16 mouse cellular contexts compared by ENCODE assay signal in genomic region chr14:54415241-54416020, GRCm38 (mm10). TPM values are rescaled to one million over a fixed set of nuclear protein-coding genes. Genes with fewer than 3 reads are reported as not detected.
DNase-seq lines count a peak whose midpoint lies in the region; ATAC-seq and TF ChIP-seq lines count a peak whose summit lies in the region.
"Had no signal": no experiment of that assay in that cellular context is flagged by ENCODE, and none has a peak within 500 bp of the region (broad histone marks: within the 10 kb centered on the region; RNA-seq: fewer than 3 reads in every experiment).

No protein-coding gene starts in this region.

- TF ChIP-seq RAD21 in CH12.LX (IDR thresholded peaks at IDR 0.05; ENCODE audit: low read depth, low read length), result no peak

- TF ChIP-seq CTCF in CH12.LX (conservative IDR thresholded peaks at IDR 0.05 in 1 of 2, IDR thresholded peaks at IDR 0.05 in 1 of 2; ENCODE audit: low read depth in 2 of 2, low read length in 2 of 2), result no peak
- TF ChIP-seq CTCF in lung, postnatal 0 days (IDR thresholded peaks at IDR 0.05), result no peak
- no peak for TF ChIP-seq CTCF in hindbrain, postnatal 0 days (IDR thresholded peaks at IDR 0.05; ENCODE audit: low read depth)

- TF ChIP-seq EP300 in CH12.LX (IDR thresholded peaks at IDR 0.05; ENCODE audit: low read length), result no peak
- TF ChIP-seq EP300 in lung, postnatal 0 days (IDR thresholded peaks at IDR 0.05), result peak; percentile 57

- intact Hi-C loops in heart, postnatal 36 days (cut with DNase I), result no loop called here

- no peak for DNase-seq in heart, postnatal 36 days
- no peak for DNase-seq in CH12.LX (ENCODE audit: extremely low read depth)
- DNase-seq in ZHBTc4 (ENCODE audit: low read depth, low spot score), result peak; percentile 90
- DNase-seq in lung, postnatal 0 days (ENCODE audit: low spot score), result peak; percentile 87
- DNase-seq in hindbrain, postnatal 0 days (ENCODE audit: low spot score), result no peak
- DNase-seq in cerebellum, postnatal 25 days, result no peak
- DNase-seq in cerebellum, postnatal 36 days, result no peak
- DNase-seq: adrenal gland, adult 2 months; cerebellum, adult 9-11 months; gastrocnemius, postnatal 36 days; kidney, adult 18-20 months; kidney, postnatal 36 days; retina, postnatal 1 day had no signal

- H3K36me3 ChIP-seq in heart, embryonic 15.5 days, result no peaks in the 10 kb centered on the region
- peaks cover 2 to 3% of the 10 kb centered on the region in 2 experiments for H3K36me3 ChIP-seq in CH12.LX (replicated peaks in 1 of 2; ENCODE audit: control insufficient read depth in 1 of 2, insufficient read depth in 1 of 2, low read length in 1 of 2)
- no peaks in the 10 kb centered on the region for H3K36me3 ChIP-seq in lung, postnatal 0 days (ENCODE audit: insufficient read depth, low read length)
- H3K36me3 ChIP-seq in hindbrain, postnatal 0 days (ENCODE audit: insufficient read depth, low read length), result no peaks in the 10 kb centered on the region
- H3K36me3 ChIP-seq: hindbrain, embryonic 10.5 days; limb, embryonic 12.5 days had no signal

- TF ChIP-seq POLR2A in CH12.LX (IDR thresholded peaks at IDR 0.05; ENCODE audit: low read depth, low read length), result no peak

- ATAC-seq in heart, embryonic 15.5 days (replicated peaks; ENCODE audit: insufficient number of reproducible peaks, insufficient read depth, low FRiP score, low read depth), result no peak
- ATAC-seq in lung, postnatal 0 days, result peak; percentile 78
- ATAC-seq in hindbrain, postnatal 0 days, result no peak

- H3K4me3 ChIP-seq in heart, embryonic 15.5 days, result no peak overlapping the region
- H3K4me3 ChIP-seq in CH12.LX (replicated peaks in 1 of 3; ENCODE audit: low read depth in 2 of 3, low read length in 2 of 3, poor library complexity in 1 of 3), result peak overlapping the region in 1 of 3 experiments; percentile 6
- no peak overlapping the region for H3K4me3 ChIP-seq in lung, postnatal 0 days (ENCODE audit: low read depth, low read length)
- H3K4me3 ChIP-seq in hindbrain, postnatal 0 days (ENCODE audit: low read length), result no peak overlapping the region
- H3K4me3 ChIP-seq: hindbrain, embryonic 10.5 days; limb, embryonic 12.5 days had no signal

- no peaks in the 10 kb centered on the region for H3K27me3 ChIP-seq in heart, embryonic 15.5 days
- H3K27me3 ChIP-seq in CH12.LX (replicated peaks), result no peaks in the 10 kb centered on the region
- H3K27me3 ChIP-seq in lung, postnatal 0 days (replicated peaks; ENCODE audit: insufficient read depth, low read length), result no peaks in the 10 kb centered on the region
- no peaks in the 10 kb centered on the region for H3K27me3 ChIP-seq in hindbrain, postnatal 0 days (ENCODE audit: insufficient read depth, low read length)

- no peak overlapping the region for H3K9ac ChIP-seq in heart, embryonic 15.5 days
- H3K9ac ChIP-seq in CH12.LX (ENCODE audit: insufficient read depth, low read depth), result peak overlapping the region; percentile 15; the same call in 1 of the 2 replicates
- H3K9ac ChIP-seq in lung, postnatal 0 days (replicated peaks; ENCODE audit: low read depth), result no peak overlapping the region
- H3K9ac ChIP-seq in hindbrain, postnatal 0 days (replicated peaks; ENCODE audit: low read length), result no peak overlapping the region
- H3K9ac ChIP-seq: limb, embryonic 12.5 days had no signal

- in situ Hi-C loops in CH12.LX (cut with MboI; ENCODE audit: low pct_ligation_motif_present, low pct_unique_long_range_greater_than_20kb, low sequenced_read_pairs), result loop anchor here (5.0 to 25.0 kb wide), 2 partner anchors 37 to 353 kb away; no protein-coding TSS in a partner anchor

- no peak overlapping the region for H3K4me2 ChIP-seq in heart, embryonic 15.5 days
- H3K4me2 ChIP-seq in CH12.LX (ENCODE audit: insufficient read depth, low read depth, poor library complexity, severe bottlenecking), result peak overlapping the region; percentile 65
- no peak overlapping the region for H3K4me2 ChIP-seq in lung, postnatal 0 days (replicated peaks; ENCODE audit: low read depth, low read length)
- no peak overlapping the region for H3K4me2 ChIP-seq in hindbrain, postnatal 0 days (ENCODE audit: low read depth, low read length)
- H3K4me2 ChIP-seq: limb, embryonic 12.5 days had no signal

- H3K9me3 ChIP-seq in heart, embryonic 15.5 days (replicated peaks), result no peaks in the 10 kb centered on the region
- no peaks in the 10 kb centered on the region for H3K9me3 ChIP-seq in CH12.LX (replicated peaks; ENCODE audit: low read length)
- no peaks in the 10 kb centered on the region for H3K9me3 ChIP-seq in lung, postnatal 0 days (ENCODE audit: low read length)
- H3K9me3 ChIP-seq in hindbrain, postnatal 0 days (ENCODE audit: low read length), result no peaks in the 10 kb centered on the region
- H3K9me3 ChIP-seq: hindbrain, embryonic 10.5 days; limb, embryonic 12.5 days had no signal

- dilution Hi-C loops in CH12.LX (cut with MboI; ENCODE audit: extremely low pct_ligation_motif_present, extremely low pct_unique_long_range_greater_than_20kb, low sequenced_read_pairs), result no loop called here

- H3K79me2 ChIP-seq in CH12.LX (replicated peaks; ENCODE audit: control insufficient read depth, extremely low read depth, insufficient read depth, poor library complexity, severe bottlenecking), result peaks cover 9% of the 10 kb centered on the region; the same call in 1 of the 2 replicates

- WGBS in heart, embryonic 15.5 days, result 28% methylated on average over 13 of the region's 13 CpGs
- 21% methylated on average over 13 of the region's 13 CpGs for WGBS in lung, postnatal 0 days
- WGBS in hindbrain, postnatal 0 days, result 18% methylated on average over 13 of the region's 13 CpGs

- peaks cover 38% of the 10 kb centered on the region for H3K4me1 ChIP-seq in heart, embryonic 15.5 days (replicated peaks)
- peaks cover 3 to 60% of the 10 kb centered on the region in 2 experiments for H3K4me1 ChIP-seq in CH12.LX (ENCODE audit: control insufficient read depth in 1 of 2, insufficient read depth in 2 of 2)
- peaks cover 22% of the 10 kb centered on the region for H3K4me1 ChIP-seq in lung, postnatal 0 days (ENCODE audit: insufficient read depth, low read depth, low read length)
- no peaks in the 10 kb centered on the region for H3K4me1 ChIP-seq in hindbrain, postnatal 0 days (ENCODE audit: insufficient read depth, low read length)

- H3K27ac ChIP-seq in heart, embryonic 15.5 days, result 0 out of 2 replicates have a peak overlapping the region, but pooled peaks have one; percentile 32
- H3K27ac ChIP-seq in CH12.LX (ENCODE audit: insufficient read depth, low read depth), result no peak overlapping the region
- H3K27ac ChIP-seq in lung, postnatal 0 days (ENCODE audit: low read length), result peak overlapping the region; percentile 90
- no peak overlapping the region for H3K27ac ChIP-seq in hindbrain, postnatal 0 days
- H3K27ac ChIP-seq: hindbrain, embryonic 10.5 days; limb, embryonic 12.5 days had no signal

TF ChIP-seq in CH12.LX, 34 proteins besides CTCF, POLR2A, EP300 and RAD21 (continues in another document):
- TF ChIP-seq RCOR1 (conservative IDR thresholded peaks at IDR 0.05; ENCODE audit: low read depth, low read length), result no peak

RNA-seq across cellular contexts. Expression of gene Slc7a7, which starts 2.1 kb away (rescaled TPM):
- 7.7 and 11.0 TPM in 2 replicates for polyA plus RNA-seq in heart, embryonic 15.5 days (2015; fragmentation: Nextera tagmentation; extraction: Ambion mirVana)
- 1 to 10 TPM; 4.1 to 6.1 TPM for total RNA-seq in heart, postnatal 36 days (2021)
- total RNA-seq in CH12.LX (2012; rRNA removed), result 43.3 and 50.4 TPM in 2 replicates
- 23.8 and 27.8 TPM in 2 replicates for total RNA-seq in CH12.LX (2014; rRNA removed)
- polyA plus RNA-seq in CH12.LX (2012; ENCODE audit: insufficient read length, low read depth), result 40.0 and 45.4 TPM in 2 replicates
- polyA plus RNA-seq in lung, postnatal 0 days (2015; fragmentation: Nextera tagmentation; extraction: Ambion mirVana), result 20.7 and 24.3 TPM in 2 replicates
- 3.7 and 4.5 TPM in 2 replicates for total RNA-seq in hindbrain, postnatal 0 days (2014; rRNA removed)
- 3.6 TPM in 2 replicates for polyA plus RNA-seq in hindbrain, postnatal 0 days (2015; fragmentation: Nextera tagmentation; extraction: Ambion mirVana)

RNA-seq across cellular contexts. Expression of gene Mrpl52, which starts 11.3 kb away (rescaled TPM):
- 196 and 285 TPM in 2 replicates for polyA plus RNA-seq in heart, embryonic 15.5 days (2015; fragmentation: Nextera tagmentation; extraction: Ambion mirVana)
- 100 to 1,000 TPM; 118 to 126 TPM for total RNA-seq in heart, postnatal 36 days (2021)
- total RNA-seq in CH12.LX (2012; rRNA removed) (309 and 328 TPM in 2 replicates), CH12.LX (2014; rRNA removed) (87.9 and 97.1 TPM in 2 replicates)
- 230 and 281 TPM in 2 replicates for polyA plus RNA-seq in CH12.LX (2012; ENCODE audit: insufficient read length, low read depth)
- 251 and 266 TPM in 2 replicates for polyA plus RNA-seq in lung, postnatal 0 days (2015; fragmentation: Nextera tagmentation; extraction: Ambion mirVana)
- total RNA-seq in hindbrain, postnatal 0 days (2014; rRNA removed), result 113 and 129 TPM in 2 replicates
- 266 and 297 TPM in 2 replicates for polyA plus RNA-seq in hindbrain, postnatal 0 days (2015; fragmentation: Nextera tagmentation; extraction: Ambion mirVana)

RNA-seq across cellular contexts. Expression of gene Mmp14, which starts 16.0 kb away (rescaled TPM):
- polyA plus RNA-seq in heart, embryonic 15.5 days (2015; fragmentation: Nextera tagmentation; extraction: Ambion mirVana), result 91.2 and 125 TPM in 2 replicates
- total RNA-seq in heart, postnatal 36 days (2021), result 10 to 100 TPM; 12.6 to 19.1 TPM
- total RNA-seq in CH12.LX (2012; rRNA removed), result 0.08 and 0.17 TPM in 2 replicates
- 0.08 and 0.11 TPM in 2 replicates for total RNA-seq in CH12.LX (2014; rRNA removed)
- 0.10 TPM in 1 of 2 replicates, not detected in the other for polyA plus RNA-seq in CH12.LX (2012; ENCODE audit: insufficient read length, low read depth)
- polyA plus RNA-seq in lung, postnatal 0 days (2015; fragmentation: Nextera tagmentation; extraction: Ambion mirVana), result 150 and 155 TPM in 2 replicates
- total RNA-seq in hindbrain, postnatal 0 days (2014; rRNA removed), result 50.1 and 53.3 TPM in 2 replicates
- 44.5 and 47.2 TPM in 2 replicates for polyA plus RNA-seq in hindbrain, postnatal 0 days (2015; fragmentation: Nextera tagmentation; extraction: Ambion mirVana)

RNA-seq across cellular contexts. Expression of gene Lrp10, which starts 48.5 kb away (rescaled TPM):
- polyA plus RNA-seq in heart, embryonic 15.5 days (2015; fragmentation: Nextera tagmentation; extraction: Ambion mirVana), result 41.9 and 51.6 TPM in 2 replicates
- 10 to 100 TPM; 55.5 to 57.6 TPM for total RNA-seq in heart, postnatal 36 days (2021)
- 51.4 and 60.0 TPM in 2 replicates for total RNA-seq in CH12.LX (2012; rRNA removed)
- 27.9 and 28.7 TPM in 2 replicates for total RNA-seq in CH12.LX (2014; rRNA removed)
- 64.1 and 79.8 TPM in 2 replicates for polyA plus RNA-seq in CH12.LX (2012; ENCODE audit: insufficient read length, low read depth)
- polyA plus RNA-seq in lung, postnatal 0 days (2015; fragmentation: Nextera tagmentation; extraction: Ambion mirVana), result 92.5 and 96.5 TPM in 2 replicates
- total RNA-seq in hindbrain, postnatal 0 days (2014; rRNA removed), result 57.7 and 62.5 TPM in 2 replicates
- 36.0 and 38.8 TPM in 2 replicates for polyA plus RNA-seq in hindbrain, postnatal 0 days (2015; fragmentation: Nextera tagmentation; extraction: Ambion mirVana)

RNA-seq across cellular contexts. Expression of gene Oxa1l, which starts 54.8 kb away (rescaled TPM):
- polyA plus RNA-seq in heart, embryonic 15.5 days (2015; fragmentation: Nextera tagmentation; extraction: Ambion mirVana), result 53.2 and 54.4 TPM in 2 replicates
- total RNA-seq in heart, postnatal 36 days (2021), result 10 to 100 TPM; 97.2 to 98.9 TPM
- 37.3 and 38.8 TPM in 2 replicates for total RNA-seq in CH12.LX (2012; rRNA removed)
- total RNA-seq in CH12.LX (2014; rRNA removed), result 34.6 and 34.7 TPM in 2 replicates
- 88.9 and 111 TPM in 2 replicates for polyA plus RNA-seq in CH12.LX (2012; ENCODE audit: insufficient read length, low read depth)
- polyA plus RNA-seq in lung, postnatal 0 days (2015; fragmentation: Nextera tagmentation; extraction: Ambion mirVana), result 31.5 and 35.0 TPM in 2 replicates
- total RNA-seq in hindbrain, postnatal 0 days (2014; rRNA removed), result 83.6 and 85.6 TPM in 2 replicates
- polyA plus RNA-seq in hindbrain, postnatal 0 days (2015; fragmentation: Nextera tagmentation; extraction: Ambion mirVana), result 66.7 and 74.8 TPM in 2 replicates

Comparison
In these comparisons a context has a peak if more than half of its experiments do, and no peak if none do; other contexts are left out.
1. H3K27ac ChIP-seq: peak in heart, embryonic 15.5 days (single experiment) and lung, postnatal 0 days (single experiment); none in CH12.LX (single experiment) and hindbrain, postnatal 0 days (single experiment).
2. DNase-seq: peak in ZHBTc4 (single experiment) and lung, postnatal 0 days (single experiment); none in heart, postnatal 36 days (0 of 2), CH12.LX (single experiment), hindbrain, postnatal 0 days (single experiment), cerebellum, postnatal 25 days (0 of 2) and cerebellum, postnatal 36 days (0 of 2).
3. RNA of gene Mmp14, which starts 16.0 kb away (polyA plus RNA-seq): 150 to 155 TPM in lung, postnatal 0 days, 91.2 to 125 TPM in heart, embryonic 15.5 days and 44.5 to 47.2 TPM in hindbrain, postnatal 0 days; 0.10 TPM in CH12.LX; every median in the first group is over 10 times any median in the second.